Mouse (Mus musculus) megakaryocyte, embryonic 14.5 days (primary cell): ENCODE results near the gene Sipa1l3.

Experiments used
- FLI1 ChIP-seq: IDR thresholded peaks from 2 replicates; pipeline ENCODE4 v1.6.1; 2012; ENCODE audit warnings: low read length, inconsistent platforms, mixed read lengths
- GATA1 ChIP-seq: IDR thresholded peaks from 3 replicates; pipeline ENCODE4 v1.6.1; 2012; ENCODE audit warnings: mixed read lengths, low read length, inconsistent platforms, borderline replicate concordance

- TF ChIP-seq GATA1 (no peak), FLI1 (no peak)
Measured at GRCm38 (mm10) chr7:29489364-29489763, 29.1 kb downstream of the Sipa1l3 start.
